In genomic region chr2:107400471-107400870, GRCm38 (mm10) we compare ENCODE assay signal across 20 mouse cellular contexts.
DNase-seq lines count a peak whose midpoint lies in the region; ATAC-seq lines count a peak whose summit lies in the region.
"Had no signal": no experiment of that assay in that cellular context is flagged by ENCODE, and none has a peak within 500 bp of the region (broad histone marks: within the 10 kb centered on the region; RNA-seq: fewer than 3 reads in every experiment).

No protein-coding gene starts in this region.

- DNase-seq in frontal cortex, postnatal 25 days (ENCODE audit: low spot score in 2 of 2) = no peak
- peak; percentile 36 to 78 for DNase-seq in layer of hippocampus, adult 18-20 months (ENCODE audit: low spot score in 2 of 2)
- no peak for DNase-seq in layer of hippocampus, postnatal 10 days (ENCODE audit: low spot score in 2 of 2)
- DNase-seq in heart, postnatal 10 days = peak; percentile 5 to 26
- DNase-seq in layer of hippocampus, postnatal 36 days = peak; percentile 19
- DNase-seq in thymus, postnatal 36 days = no peak
- DNase-seq: adrenal gland, postnatal 14 days; cerebellum, adult 11-12 months; cerebellum, postnatal 14 days; kidney, adult 11 months; kidney, postnatal 10 days; left cerebral cortex, postnatal 4 days; liver; retina, postnatal 1 day had no signal

- ATAC-seq in frontal cortex, adult (ENCODE audit: low TSS enrichment) = peak; percentile 62; the same call in 1 of the 2 replicates
- ATAC-seq: activated CD4-positive, CD25-positive, alpha-beta regulatory T cell, adult 4 months; CD4-positive, CD25-positive, alpha-beta regulatory T cell, adult 4 months; forebrain, embryonic 15.5 days; hindbrain, embryonic 16.5 days; lung, postnatal 0 days had no signal

- intact Hi-C loops in heart, postnatal 10 days (cut with DNase I) = no loop called here

Comparison
In these comparisons a context has a peak if more than half of its experiments do, and no peak if none do; other contexts are left out.
1. DNase-seq: peak in layer of hippocampus, adult 18-20 months (2 of 2), heart, postnatal 10 days (2 of 2) and layer of hippocampus, postnatal 36 days (2 of 2); none in frontal cortex, postnatal 25 days (0 of 2), layer of hippocampus, postnatal 10 days (0 of 2) and thymus, postnatal 36 days (0 of 2).